Mouse (Mus musculus): ENCODE data around the gene Lrp5. TPM values are rescaled to one million over a fixed set of nuclear protein-coding genes. Genes with fewer than 3 reads are reported as not detected.

Gene Lrp5
- polyA plus RNA-seq (2014; fragmentation: Nextera tagmentation; extraction: Ambion mirVana) = 1.4 and 1.8 TPM in 2 replicates

GRCm38 (mm10) chr19:3686215-3686894 lies at the start of gene Lrp5:
Gene Lrp5 (minus strand): TSS chr19:3686564.
- Histone ChIP-seq H3K4me2 (replicated peaks) (peak within 1 kb of the TSS; percentile 100), H3K9me3 (ENCODE audit: control insufficient read depth, low read length) (no peaks in the 10 kb centered on the region), H3K27ac (peak within 1 kb of the TSS; percentile 49; the same call in 1 of the 2 replicates), H3K4me3 (replicated peaks; ENCODE audit: low read length) (peak within 1 kb of the TSS; percentile 85), H3K9ac (peak within 1 kb of the TSS; percentile 77), H3K4me1 (replicated peaks; ENCODE audit: control insufficient read depth, insufficient read depth, low read length) (peaks cover 21% of the 10 kb centered on the region), H3K27me3 (ENCODE audit: control insufficient read depth, insufficient read depth, low read length) (peaks cover 14% of the 10 kb centered on the region), H3K36me3 (replicated peaks; ENCODE audit: control insufficient read depth, insufficient read depth) (no peaks in the 10 kb centered on the region)
- no peak for DNase-seq (ENCODE audit: low spot score)
- peak; percentile 47; the same call in 1 of the 2 replicates for ATAC-seq (ENCODE audit: low FRiP score)
- WGBS = under 1% methylated on average over 51 of the region's 83 CpGs

- H3K4me1 ChIP-seq (replicated peaks; ENCODE audit: control insufficient read depth, insufficient read depth, low read length) = no peaks in the 10 kb centered on the region
- H3K27ac ChIP-seq = no peak overlapping the region
- H3K4me3 ChIP-seq (replicated peaks; ENCODE audit: low read length) = no peak overlapping the region
- H3K27me3 ChIP-seq (ENCODE audit: control insufficient read depth, insufficient read depth, low read length) = no peaks in the 10 kb centered on the region
- WGBS = 92% methylated on average over 3 of the region's 3 CpGs
- H3K9ac ChIP-seq = no peak overlapping the region
- DNase-seq (ENCODE audit: low spot score) (no peak), ATAC-seq (ENCODE audit: low FRiP score) (no peak)
- no peaks in the 10 kb centered on the region for H3K36me3 ChIP-seq (replicated peaks; ENCODE audit: control insufficient read depth, insufficient read depth)
- H3K9me3 ChIP-seq (ENCODE audit: control insufficient read depth, low read length) = no peaks in the 10 kb centered on the region
- no peak overlapping the region for H3K4me2 ChIP-seq (replicated peaks)
Measured at GRCm38 (mm10) chr19:3736001-3736400, 49.6 kb upstream of the Lrp5 start.

GRCm38 (mm10) chr19:3730781-3731646 lies 44.6 kb upstream of the Lrp5 start:
- Histone ChIP-seq H3K4me3 (replicated peaks; ENCODE audit: low read length) (no peak overlapping the region), H3K9me3 (ENCODE audit: control insufficient read depth, low read length) (no peaks in the 10 kb centered on the region), H3K9ac (no peak overlapping the region), H3K27ac (no peak overlapping the region), H3K27me3 (ENCODE audit: control insufficient read depth, insufficient read depth, low read length) (no peaks in the 10 kb centered on the region), H3K4me1 (replicated peaks; ENCODE audit: control insufficient read depth, insufficient read depth, low read length) (no peaks in the 10 kb centered on the region), H3K36me3 (replicated peaks; ENCODE audit: control insufficient read depth, insufficient read depth) (no peaks in the 10 kb centered on the region), H3K4me2 (replicated peaks) (no peak overlapping the region)
- ATAC-seq (ENCODE audit: low FRiP score) (no peak), DNase-seq (ENCODE audit: low spot score) (no peak)
- 84% methylated on average over 7 of the region's 7 CpGs for WGBS

GRCm38 (mm10) chr19:3728901-3729300 lies 42.5 kb upstream of the Lrp5 start:
- WGBS = 69% methylated on average over 2 of the region's 2 CpGs
- Histone ChIP-seq H3K4me1 (replicated peaks; ENCODE audit: control insufficient read depth, insufficient read depth, low read length) (no peaks in the 10 kb centered on the region), H3K36me3 (replicated peaks; ENCODE audit: control insufficient read depth, insufficient read depth) (no peaks in the 10 kb centered on the region), H3K4me2 (replicated peaks) (no peak overlapping the region), H3K9ac (no peak overlapping the region), H3K4me3 (replicated peaks; ENCODE audit: low read length) (no peak overlapping the region), H3K27me3 (ENCODE audit: control insufficient read depth, insufficient read depth, low read length) (no peaks in the 10 kb centered on the region), H3K27ac (no peak overlapping the region), H3K9me3 (ENCODE audit: control insufficient read depth, low read length) (no peaks in the 10 kb centered on the region)
- DNase-seq (ENCODE audit: low spot score) = no peak
- no peak for ATAC-seq (ENCODE audit: low FRiP score)

GRCm38 (mm10) chr19:3724779-3725178 lies 38.4 kb upstream of the Lrp5 start:
- no peaks in the 10 kb centered on the region for H3K27me3 ChIP-seq (ENCODE audit: control insufficient read depth, insufficient read depth, low read length)
- H3K9ac ChIP-seq = no peak overlapping the region
- no peak overlapping the region for H3K27ac ChIP-seq
- H3K36me3 ChIP-seq (replicated peaks; ENCODE audit: control insufficient read depth, insufficient read depth) = no peaks in the 10 kb centered on the region
- no peak overlapping the region for H3K4me2 ChIP-seq (replicated peaks)
- H3K4me3 ChIP-seq (replicated peaks; ENCODE audit: low read length) = no peak overlapping the region
- ATAC-seq (ENCODE audit: low FRiP score) (no peak), DNase-seq (ENCODE audit: low spot score) (peak; percentile 81)
- no peaks in the 10 kb centered on the region for H3K9me3 ChIP-seq (ENCODE audit: control insufficient read depth, low read length)
- H3K4me1 ChIP-seq (replicated peaks; ENCODE audit: control insufficient read depth, insufficient read depth, low read length) = no peaks in the 10 kb centered on the region
- 28% methylated on average over 1 of the region's 1 CpGs for WGBS

- H3K4me3 ChIP-seq (replicated peaks; ENCODE audit: low read length) = no peak overlapping the region
- no peak overlapping the region for H3K9ac ChIP-seq
- peaks cover 7% of the 10 kb centered on the region for H3K4me1 ChIP-seq (replicated peaks; ENCODE audit: control insufficient read depth, insufficient read depth, low read length)
- ATAC-seq (ENCODE audit: low FRiP score) = no peak
- 74% methylated on average over 4 of the region's 4 CpGs for WGBS
- H3K9me3 ChIP-seq (ENCODE audit: control insufficient read depth, low read length) = no peaks in the 10 kb centered on the region
- no peak for DNase-seq (ENCODE audit: low spot score)
- H3K27me3 ChIP-seq (ENCODE audit: control insufficient read depth, insufficient read depth, low read length) = no peaks in the 10 kb centered on the region
- no peak overlapping the region for H3K4me2 ChIP-seq (replicated peaks)
- H3K36me3 ChIP-seq (replicated peaks; ENCODE audit: control insufficient read depth, insufficient read depth) = no peaks in the 10 kb centered on the region
- H3K27ac ChIP-seq = no peak overlapping the region
Measured at GRCm38 (mm10) chr19:3723904-3724303, 37.5 kb upstream of the Lrp5 start.

GRCm38 (mm10) chr19:3723170-3723569 lies 36.8 kb upstream of the Lrp5 start:
- H3K27ac ChIP-seq = no peak overlapping the region
- DNase-seq (ENCODE audit: low spot score) = no peak
- WGBS = 94% methylated on average over 9 of the region's 9 CpGs
- ATAC-seq (ENCODE audit: low FRiP score) = no peak
- no peak overlapping the region for H3K4me2 ChIP-seq (replicated peaks)
- H3K27me3 ChIP-seq (ENCODE audit: control insufficient read depth, insufficient read depth, low read length) = no peaks in the 10 kb centered on the region
- H3K9ac ChIP-seq = no peak overlapping the region
- H3K4me1 ChIP-seq (replicated peaks; ENCODE audit: control insufficient read depth, insufficient read depth, low read length) = peaks cover 7% of the 10 kb centered on the region
- H3K9me3 ChIP-seq (ENCODE audit: control insufficient read depth, low read length) = no peaks in the 10 kb centered on the region
- peaks cover 6% of the 10 kb centered on the region for H3K36me3 ChIP-seq (replicated peaks; ENCODE audit: control insufficient read depth, insufficient read depth)
- no peak overlapping the region for H3K4me3 ChIP-seq (replicated peaks; ENCODE audit: low read length)

- 2% methylated on average over 27 of the region's 27 CpGs for WGBS
- Histone ChIP-seq H3K36me3 (replicated peaks; ENCODE audit: control insufficient read depth, insufficient read depth) (peaks cover 40% of the 10 kb centered on the region), H3K4me3 (replicated peaks; ENCODE audit: low read length) (peak overlapping the region; percentile 26), H3K27ac (no peak overlapping the region), H3K4me1 (replicated peaks; ENCODE audit: control insufficient read depth, insufficient read depth, low read length) (peaks cover 7% of the 10 kb centered on the region), H3K27me3 (ENCODE audit: control insufficient read depth, insufficient read depth, low read length) (no peaks in the 10 kb centered on the region), H3K4me2 (replicated peaks) (peak overlapping the region; percentile 65), H3K9me3 (ENCODE audit: control insufficient read depth, low read length) (no peaks in the 10 kb centered on the region), H3K9ac (peak overlapping the region; percentile 29)
- DNase-seq (ENCODE audit: low spot score) (peak; percentile 32), ATAC-seq (ENCODE audit: low FRiP score) (peak; percentile 59; the same call in 1 of the 2 replicates)
Measured at GRCm38 (mm10) chr19:3719362-3719891, 33.1 kb upstream of the Lrp5 start.
